Mouse (Mus musculus): ENCODE data around the gene Ctsll3.

Ctsll3 gene

DNA sequence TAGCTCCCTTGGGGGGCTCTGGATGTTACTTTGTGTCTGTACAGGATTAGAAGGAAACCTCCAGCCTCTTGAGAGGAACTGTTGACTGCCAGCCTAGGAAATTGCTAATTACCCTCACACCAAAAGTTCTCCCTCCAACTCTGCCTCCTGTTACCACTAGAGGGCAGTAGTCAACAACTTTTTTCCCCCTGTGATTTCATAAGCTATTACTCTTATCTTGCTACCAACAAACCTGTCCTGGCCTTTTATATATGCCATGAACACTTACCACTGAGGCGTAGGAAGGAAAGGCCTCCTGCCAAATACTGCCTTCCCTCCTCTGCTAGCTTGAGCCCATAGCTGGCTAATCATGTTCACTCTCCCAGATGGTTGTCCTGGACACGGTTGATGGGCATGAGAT is 54.1 kb downstream of the Ctsll3 start:
- no peak for DNase-seq (ENCODE audit: low read depth, low spot score)

Data from brain, embryonic 18.5 days (tissue).